Mouse (Mus musculus) Muller cell, postnatal 12 days (primary cell): ENCODE data around the gene Tas2r129.
"Not testable (repeated sequence)": the region's sequence is repeated elsewhere in the genome, so short reads cannot be mapped to it uniquely, and the experiment has no call there.

Experiments used
- DNase-seq: peaks from one replicate; pipeline ENCODE4 v3.0.0-alpha.2; 2015; ENCODE audit errors: inconsistent ontology term

Tas2r129 gene

DNA sequence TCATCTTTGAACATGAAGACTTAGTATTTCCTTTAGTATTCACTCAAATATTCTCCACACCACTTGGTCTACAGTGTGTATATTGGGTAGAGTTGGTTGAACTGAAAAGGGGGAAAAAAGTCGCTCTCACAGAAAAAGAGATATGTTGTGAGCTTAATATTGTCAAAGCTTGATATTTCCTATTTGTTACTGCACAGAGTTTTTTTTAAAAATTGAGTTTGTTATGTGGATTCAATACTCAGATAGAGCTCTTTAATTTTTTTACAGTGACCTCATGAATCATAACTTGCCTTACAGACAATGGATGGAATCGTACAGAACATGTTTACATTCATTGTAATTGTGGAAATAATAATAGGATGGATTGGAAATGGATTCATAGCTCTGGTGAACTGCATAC lies at the start of gene Tas2r129:
Gene Tas2r129, plus strand, starts transcription at position 301 of the 400 bp plus-strand sequence.
- no peak for DNase-seq

- DNase-seq = no peak
Measured at GRCm38 (mm10) chr6:132909351-132909750, 41.6 kb upstream of the Tas2r129 start, which contains the start of gene Tas2r125. Gene Tas2r125 (plus strand): TSS chr6:132909651.

DNA sequence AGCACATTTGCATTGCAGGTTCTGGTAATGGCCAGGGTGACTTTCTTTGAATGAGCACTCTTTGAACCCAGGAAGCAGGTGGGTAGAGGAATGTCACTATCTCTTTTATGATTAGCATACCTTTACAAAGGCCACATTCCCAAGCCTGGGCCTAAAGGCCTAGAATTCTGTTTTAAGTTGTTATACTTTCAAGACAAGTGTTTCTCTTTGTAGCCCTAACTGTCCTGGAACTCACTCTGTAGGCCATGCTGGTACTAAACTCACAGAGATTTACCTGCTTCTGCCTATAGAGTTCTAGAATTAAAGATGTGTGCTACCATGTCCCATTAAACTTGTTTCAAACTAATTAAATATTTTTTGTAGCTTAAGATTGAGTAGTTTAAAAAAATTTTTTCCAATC lies 9.5 kb upstream of the Tas2r129 start:
- not testable (repeated sequence) for DNase-seq

DNA sequence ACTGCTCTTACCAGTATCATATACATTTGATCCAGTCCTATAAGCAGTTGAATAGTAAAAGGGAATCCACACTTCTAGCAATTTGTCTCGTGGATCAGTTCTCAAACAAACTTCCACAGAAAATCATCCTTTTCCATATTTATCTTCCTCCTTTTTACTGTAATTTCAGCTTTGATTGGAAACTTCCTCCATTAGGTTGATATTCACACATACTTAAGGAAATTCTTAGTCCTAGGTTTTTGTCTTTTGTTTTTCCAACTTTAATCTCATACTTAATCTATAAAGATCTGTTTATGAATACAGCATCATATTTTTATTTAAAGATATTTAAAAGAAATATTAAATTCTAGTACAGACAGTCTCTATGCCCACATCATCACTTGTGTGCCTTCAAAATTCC lies 6.9 kb downstream of the Tas2r129 start, which contains the start of gene Tas2r131:
Gene Tas2r131, minus strand, starts transcription at position 101 of the 400 bp plus-strand sequence.
- no peak for DNase-seq

DNA sequence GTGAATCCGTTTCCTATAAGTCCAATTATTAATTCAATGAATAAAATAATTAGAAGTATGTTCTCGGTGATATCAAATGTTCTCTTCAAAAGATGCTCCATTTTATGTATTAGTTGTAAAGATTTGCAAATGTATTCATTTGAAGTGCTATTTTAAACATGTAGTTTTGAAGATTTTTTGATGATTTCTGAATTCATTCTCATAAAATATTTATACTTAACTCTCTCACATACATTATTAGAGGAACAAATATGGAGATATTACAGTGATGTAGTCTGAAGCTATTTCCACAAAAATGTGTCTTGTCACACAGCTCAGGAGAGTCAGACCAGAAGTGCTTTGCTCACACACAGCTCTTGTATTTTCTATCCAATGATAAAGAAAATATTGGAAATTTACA lies 30.0 kb downstream of the Tas2r129 start, which contains the start of gene Tas2r109:
Gene Tas2r109, minus strand, starts transcription at position 101 of the 400 bp plus-strand sequence.
- DNase-seq = no peak
